Mouse (Mus musculus) thymus, postnatal 36 days (tissue): ENCODE measurements around the gene Hmgcll1.

Source experiments
- DNase-seq, 2 experiments: peaks; one replicate each; pipeline ENCODE4 v3.0.0; 2022; ENCODE audit warnings: mixed read lengths in 2 of 2

Gene Hmgcll1

GRCm38 (mm10) chr9:76014631-76015531 is at the start of gene Hmgcll1:
Gene Hmgcll1 (plus strand): TSS chr9:76014855.
- DNase-seq, result peak in 1 of 2 experiments; percentile 3

GRCm38 (mm10) chr9:75980097-75980496 is 34.6 kb upstream of the Hmgcll1 start:
- DNase-seq, result no peak

- DNase-seq, result no peak
Observed at GRCm38 (mm10) chr9:75981139-75981538, 33.5 kb upstream of the Hmgcll1 start.

GRCm38 (mm10) chr9:75989491-75989890 is 25.2 kb upstream of the Hmgcll1 start:
- DNase-seq, result no peak

- no peak for DNase-seq
Observed at GRCm38 (mm10) chr9:75998791-75999350, 15.8 kb upstream of the Hmgcll1 start.

- no peak for DNase-seq
Observed at GRCm38 (mm10) chr9:76000876-76001858, 13.5 kb upstream of the Hmgcll1 start.

- no peak for DNase-seq
Observed at GRCm38 (mm10) chr9:76003066-76003465, 11.6 kb upstream of the Hmgcll1 start.

- no peak for DNase-seq
Observed at GRCm38 (mm10) chr9:76003637-76004036, 11.0 kb upstream of the Hmgcll1 start.

- no peak for DNase-seq
Observed at GRCm38 (mm10) chr9:76007342-76007970, 7.2 kb upstream of the Hmgcll1 start.

GRCm38 (mm10) chr9:76013789-76014188 is 866 bp upstream of the Hmgcll1 start:
- no peak for DNase-seq

GRCm38 (mm10) chr9:76015971-76016370 is 1.3 kb downstream of the Hmgcll1 start:
- DNase-seq, result no peak

GRCm38 (mm10) chr9:76016506-76016905 is 1.9 kb downstream of the Hmgcll1 start:
- no peak for DNase-seq

- DNase-seq, result no peak
Observed at GRCm38 (mm10) chr9:76023551-76023973, 8.9 kb downstream of the Hmgcll1 start.

- no peak for DNase-seq
Observed at GRCm38 (mm10) chr9:76024277-76025246, 9.9 kb downstream of the Hmgcll1 start.

- DNase-seq, result no peak
Observed at GRCm38 (mm10) chr9:76029471-76030199, 15.0 kb downstream of the Hmgcll1 start.

GRCm38 (mm10) chr9:76035058-76035457 is 20.4 kb downstream of the Hmgcll1 start:
- DNase-seq, result no peak

GRCm38 (mm10) chr9:76038327-76039103 is 23.9 kb downstream of the Hmgcll1 start:
- DNase-seq, result no peak

GRCm38 (mm10) chr9:76039711-76040110 is 25.1 kb downstream of the Hmgcll1 start:
- DNase-seq, result no peak

GRCm38 (mm10) chr9:76043341-76043740 is 28.7 kb downstream of the Hmgcll1 start:
- no peak for DNase-seq

GRCm38 (mm10) chr9:76060935-76061334 is 46.3 kb downstream of the Hmgcll1 start:
- DNase-seq, result no peak
